Mouse (Mus musculus) stomach, embryonic 14.5 days (tissue): ENCODE measurements around the gene Cdk2ap2. TPM values are rescaled to one million over a fixed set of nuclear protein-coding genes. Genes with fewer than 3 reads are reported as not detected.

ENCODE experiments used
- ATAC-seq: fragments of 200-750 bp; cut with Nextera tagmentation; 2 replicates; pipeline ENCODE4 v1.8.0; 2017; ENCODE audit warnings: low read depth, moderate TSS enrichment; ENCODE audit not compliant: insufficient number of reproducible peaks, insufficient read depth, low FRiP score
- H3K27ac ChIP-seq: fragments of 300-500 bp; sonication (generic); 2 replicates; pipeline ENCODE4 v1.5.1; 2014; ENCODE audit warnings: mild to moderate bottlenecking, low read length, moderate library complexity, mixed read lengths
- H3K27me3 ChIP-seq: fragments of 300-500 bp; sonication (generic); 2 replicates; pipeline ENCODE4 v1.6.1; 2014; ENCODE audit warnings: low read length, control low read depth, mixed read lengths; ENCODE audit not compliant: control insufficient read depth, insufficient read depth
- H3K36me3 ChIP-seq: fragments of 300-500 bp; sonication (generic); 2 replicates; pipeline ENCODE4 v1.6.1; 2014; ENCODE audit warnings: mild to moderate bottlenecking, control low read depth, low read length, moderate library complexity, mixed read lengths; ENCODE audit not compliant: control insufficient read depth, insufficient read depth
- H3K4me1 ChIP-seq: fragments of 300-500 bp; sonication (generic); 2 replicates; pipeline ENCODE4 v1.6.1; 2014; ENCODE audit warnings: low read length, control low read depth, mixed read lengths; ENCODE audit not compliant: control insufficient read depth, insufficient read depth
- H3K4me2 ChIP-seq: fragments of 300-500 bp; sonication (generic); replicated peaks from 2 replicates; pipeline ENCODE4 v1.6.1; 2014; ENCODE audit warnings: low read depth, low read length, control low read depth
- H3K4me3 ChIP-seq: fragments of 300-500 bp; sonication (generic); 2 replicates; pipeline ENCODE4 v1.5.1; 2014; ENCODE audit warnings: low read depth, low read length, control low read depth
- H3K9ac ChIP-seq: fragments of 300-500 bp; sonication (generic); replicated peaks from 2 replicates; pipeline ENCODE4 v1.6.1; 2014; ENCODE audit warnings: low read depth, mild to moderate bottlenecking, control low read depth, low read length, moderate library complexity, mixed read lengths
- H3K9me3 ChIP-seq: fragments of 300-500 bp; sonication (generic); 2 replicates; pipeline ENCODE4 v1.6.1; 2016; ENCODE audit warnings: low read depth, low read length, control low read depth; ENCODE audit not compliant: control insufficient read depth
- WGBS: fragments of 180-500 bp; shearing (Covaris S2); extraction: QIAGEN DNeasy Blood & Tissue Kit; methylation state at CpG from one replicate; pipeline ENCODE4 v1.1.7; 2014; 5-methylcytosine and 5-hydroxymethylcytosine counted together
- polyA plus RNA-seq: library from polyadenylated mRNA; unstranded; fragments of >200 nt; fragmentation: Nextera tagmentation; extraction: Ambion mirVana; gene quantifications from 2 replicates; pipeline ENCODE4 v1.2.1, GENCODE M21; 2014

The Cdk2ap2 gene
- polyA plus RNA-seq, 1 experiment from 2014 or later, result 74.1 TPM

DNA sequence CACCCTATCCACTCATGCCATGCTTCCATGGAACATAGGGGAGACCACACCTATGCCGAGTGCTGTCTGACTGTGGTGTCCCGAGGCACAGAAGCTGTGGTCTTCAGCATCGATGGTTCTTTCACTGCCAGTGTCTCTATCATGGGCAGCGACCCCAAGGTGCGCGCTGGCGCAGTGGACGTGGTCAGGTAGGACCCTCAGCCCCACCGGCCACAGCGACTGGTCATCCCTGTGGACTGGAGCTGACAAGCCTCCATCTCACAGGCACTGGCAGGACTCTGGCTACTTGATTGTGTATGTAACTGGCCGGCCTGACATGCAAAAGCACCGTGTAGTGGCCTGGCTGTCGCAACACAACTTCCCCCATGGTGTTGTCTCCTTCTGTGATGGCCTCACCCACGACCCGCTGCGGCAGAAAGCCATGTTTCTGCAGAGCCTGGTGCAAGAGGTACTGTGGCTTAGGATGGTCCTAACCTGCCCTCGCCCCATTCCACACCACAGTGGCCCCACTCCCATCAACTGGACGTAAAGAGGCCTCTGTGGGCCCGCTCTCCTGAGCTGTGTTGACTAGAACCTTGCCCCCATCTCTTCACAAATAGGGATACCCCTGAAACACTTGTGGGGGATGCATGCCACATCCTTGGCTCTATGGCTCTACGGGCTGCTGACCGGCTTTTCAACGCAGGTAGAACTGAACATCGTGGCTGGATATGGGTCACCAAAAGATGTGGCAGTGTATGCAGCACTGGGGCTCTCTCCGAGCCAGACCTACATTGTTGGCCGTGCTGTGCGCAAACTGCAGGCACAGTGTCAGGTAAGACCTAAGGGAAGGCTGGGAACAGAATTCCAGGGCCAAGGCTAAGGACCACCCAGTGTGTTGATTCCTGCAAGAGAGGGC, 15.3 kb downstream of the Cdk2ap2 start:
- Histone ChIP-seq H3K9ac (no peak overlapping the region), H3K4me1 (no peaks in the 10 kb centered on the region), H3K27ac (no peak overlapping the region), H3K9me3 (no peaks in the 10 kb centered on the region), H3K4me2 (no peak overlapping the region), H3K36me3 (peaks cover 41% of the 10 kb centered on the region), H3K4me3 (no peak overlapping the region), H3K27me3 (no peaks in the 10 kb centered on the region)
- WGBS, result 92% methylated on average over 26 of the region's 26 CpGs
- no peak for ATAC-seq

DNA sequence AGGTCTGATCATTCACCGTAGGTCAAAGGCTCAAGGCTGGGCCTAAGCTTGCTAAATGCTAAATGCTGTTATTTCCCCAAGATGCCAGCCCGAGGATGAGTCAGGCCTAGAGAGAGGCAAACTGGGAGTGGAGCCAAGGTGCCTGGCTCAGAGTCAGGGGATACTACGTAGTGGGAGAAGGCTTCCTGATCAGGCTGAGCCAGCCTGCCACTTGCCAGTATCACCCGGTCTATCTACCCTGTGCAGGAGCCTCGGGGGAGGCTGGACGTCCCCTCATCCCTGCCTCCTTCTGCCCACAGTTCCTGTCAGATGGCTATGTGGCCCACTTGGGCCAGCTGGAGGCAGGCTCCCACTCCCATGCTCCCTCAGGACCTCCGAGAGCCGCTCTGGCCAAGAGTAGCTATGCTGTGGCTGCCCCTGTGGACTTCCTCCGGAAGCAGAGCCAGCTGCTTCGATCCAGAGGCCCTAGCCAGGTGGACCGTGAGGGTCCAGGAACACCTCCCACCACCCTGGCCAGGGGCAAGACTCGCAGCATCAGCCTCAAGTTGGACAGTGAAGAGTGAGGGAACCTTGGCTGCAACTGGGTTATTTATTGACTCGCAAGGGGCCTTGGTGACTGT, 16.3 kb downstream of the Cdk2ap2 start:
- Histone ChIP-seq H3K27me3 (no peaks in the 10 kb centered on the region), H3K36me3 (peaks cover 50% of the 10 kb centered on the region), H3K4me3 (no peak overlapping the region), H3K4me2 (no peak overlapping the region), H3K27ac (peak overlapping the region; percentile 22; the same call in 1 of the 2 replicates), H3K9me3 (no peaks in the 10 kb centered on the region), H3K4me1 (no peaks in the 10 kb centered on the region), H3K9ac (peak overlapping the region; percentile 14; the same call in 1 of the 2 replicates)
- 74% methylated on average over 13 of the region's 13 CpGs for WGBS
- ATAC-seq, result peak; percentile 43; the same call in 1 of the 2 replicates

DNA sequence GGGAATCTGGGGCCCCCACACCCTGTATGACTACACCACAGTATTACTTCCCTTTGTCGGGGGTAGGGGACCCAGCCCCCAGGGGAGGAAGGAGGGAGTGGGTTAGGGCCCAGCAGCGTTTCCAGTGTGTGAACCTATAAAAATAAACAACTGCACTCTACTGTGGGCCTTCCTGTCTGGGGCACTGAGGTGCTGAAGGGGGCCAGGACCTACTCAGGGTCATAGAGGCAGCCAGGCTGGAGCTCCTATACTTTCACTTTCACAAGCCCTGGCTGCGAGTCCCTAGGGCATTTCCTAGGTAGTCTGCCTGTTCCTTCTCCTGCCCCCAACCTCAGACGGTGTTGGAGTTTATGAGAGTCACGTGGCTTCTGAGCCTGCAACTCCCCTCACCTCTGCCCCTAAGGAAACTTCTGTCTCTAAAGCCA, 16.8 kb downstream of the Cdk2ap2 start:
- H3K36me3 ChIP-seq, result peaks cover 50% of the 10 kb centered on the region

DNA sequence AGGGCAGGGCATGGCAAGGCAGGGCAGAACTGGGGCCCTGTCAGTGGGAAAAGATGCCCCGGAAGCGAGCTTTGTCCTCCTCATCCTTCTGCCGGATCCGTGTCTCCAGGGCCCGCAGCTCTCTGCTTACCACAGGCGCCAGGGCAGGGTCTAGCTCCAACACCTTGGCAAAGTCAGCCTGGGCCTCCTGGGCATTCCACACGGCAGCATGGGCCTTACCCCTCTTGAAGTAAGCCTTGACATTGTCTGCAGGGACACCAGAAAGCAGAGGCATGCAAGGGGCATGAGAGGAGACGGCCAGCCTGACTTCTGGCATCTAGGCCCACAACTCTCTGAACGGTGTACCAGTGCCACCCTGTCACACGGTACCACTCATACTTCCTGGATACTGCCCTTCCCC, 17.6 kb downstream of the Cdk2ap2 start:
- H3K27me3 ChIP-seq, result no peaks in the 10 kb centered on the region
- H3K4me3 ChIP-seq, result no peak overlapping the region
- 85% methylated on average over 10 of the region's 10 CpGs for WGBS
- H3K9ac ChIP-seq, result no peak overlapping the region
- no peaks in the 10 kb centered on the region for H3K9me3 ChIP-seq
- peaks cover 50% of the 10 kb centered on the region for H3K36me3 ChIP-seq
- no peak for ATAC-seq
- no peaks in the 10 kb centered on the region for H3K4me1 ChIP-seq
- H3K4me2 ChIP-seq, result no peak overlapping the region
- H3K27ac ChIP-seq, result no peak overlapping the region

More for the DNA sequence above, 16.8 kb downstream of the Cdk2ap2 start:
- no peak overlapping the region for H3K4me2 ChIP-seq
- WGBS, result 28% methylated on average over 5 of the region's 5 CpGs
- H3K27ac ChIP-seq, result peak overlapping the region; percentile 22; the same call in 1 of the 2 replicates
- H3K4me1 ChIP-seq, result no peaks in the 10 kb centered on the region
- H3K4me3 ChIP-seq, result no peak overlapping the region
- H3K27me3 ChIP-seq, result no peaks in the 10 kb centered on the region
- peak overlapping the region; percentile 14; the same call in 1 of the 2 replicates for H3K9ac ChIP-seq
- no peaks in the 10 kb centered on the region for H3K9me3 ChIP-seq
- ATAC-seq, result peak; percentile 36; the same call in 1 of the 2 replicates

DNA sequence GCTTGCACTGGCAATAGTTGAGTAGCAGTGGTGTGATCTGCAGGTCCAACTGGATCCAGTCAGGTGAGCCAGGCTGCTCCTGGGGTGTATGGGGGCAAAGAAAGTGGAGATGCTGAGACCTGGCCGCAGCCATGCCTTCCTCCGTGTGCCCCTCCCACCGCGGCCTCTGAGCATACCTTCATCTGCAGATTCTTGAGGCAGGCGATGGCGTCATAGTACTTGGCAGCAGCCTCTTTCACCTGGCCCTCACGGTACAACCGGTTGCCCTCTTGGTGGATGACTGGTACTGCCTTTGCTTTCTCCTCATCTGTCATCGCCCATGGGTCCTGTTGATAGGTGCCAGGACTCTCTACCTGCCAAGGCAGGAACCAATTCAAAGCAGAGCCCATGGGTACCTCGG, 18.2 kb downstream of the Cdk2ap2 start:
- H3K9me3 ChIP-seq, result no peaks in the 10 kb centered on the region
- 94% methylated on average over 10 of the region's 10 CpGs for WGBS
- no peak overlapping the region for H3K27ac ChIP-seq
- H3K27me3 ChIP-seq, result no peaks in the 10 kb centered on the region
- ATAC-seq, result no peak
- H3K9ac ChIP-seq, result no peak overlapping the region
- H3K4me2 ChIP-seq, result no peak overlapping the region
- no peaks in the 10 kb centered on the region for H3K4me1 ChIP-seq
- H3K4me3 ChIP-seq, result no peak overlapping the region
- peaks cover 50% of the 10 kb centered on the region for H3K36me3 ChIP-seq

DNA sequence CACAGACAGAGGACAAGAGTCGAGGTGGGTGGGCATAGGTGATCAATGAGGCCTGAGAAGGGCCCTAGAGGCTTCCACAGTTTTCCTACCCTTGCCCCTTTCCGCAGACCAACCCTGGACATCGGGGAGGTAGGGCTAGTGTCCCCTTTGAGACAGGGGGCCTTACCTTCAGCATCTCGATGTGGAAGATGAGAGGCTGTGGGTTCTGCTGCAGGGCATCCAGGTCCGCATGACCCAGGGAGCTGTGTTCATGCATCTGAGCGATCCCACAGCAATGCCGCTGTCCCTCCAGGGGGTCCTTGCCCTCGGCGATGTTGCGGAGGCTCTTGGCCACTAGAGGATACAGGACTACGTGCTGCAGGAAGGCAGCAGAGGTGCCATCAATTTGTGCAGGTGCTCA, 18.8 kb downstream of the Cdk2ap2 start:
- no peak overlapping the region for H3K9ac ChIP-seq
- H3K4me2 ChIP-seq, result no peak overlapping the region
- H3K27ac ChIP-seq, result no peak overlapping the region
- ATAC-seq, result no peak
- peaks cover 6% of the 10 kb centered on the region; the same call in 1 of the 2 replicates for H3K4me1 ChIP-seq
- H3K27me3 ChIP-seq, result no peaks in the 10 kb centered on the region
- no peaks in the 10 kb centered on the region for H3K9me3 ChIP-seq
- WGBS, result 81% methylated on average over 11 of the region's 11 CpGs
- no peak overlapping the region for H3K4me3 ChIP-seq
- peaks cover 50% of the 10 kb centered on the region for H3K36me3 ChIP-seq

DNA sequence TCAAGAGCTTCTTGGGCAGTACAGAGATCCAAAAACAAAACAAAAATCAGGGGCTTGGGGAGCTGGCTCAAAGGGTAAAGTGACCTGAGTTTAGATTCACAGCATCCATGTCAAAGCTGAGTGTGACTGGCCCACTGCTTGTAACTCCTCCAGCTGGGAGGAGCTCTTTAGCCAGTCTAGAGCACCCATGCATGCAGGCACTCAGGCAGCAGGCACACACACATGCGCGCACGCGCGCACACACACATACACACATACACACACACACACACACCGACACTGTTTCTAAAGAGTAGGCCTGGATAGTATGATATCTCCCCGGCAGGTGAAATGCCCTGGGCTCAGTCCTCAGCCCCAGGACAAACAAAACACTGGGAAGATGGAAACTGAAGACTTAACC, 20.0 kb downstream of the Cdk2ap2 start:
- Histone ChIP-seq H3K4me3 (no peak overlapping the region), H3K4me2 (no peak overlapping the region), H3K4me1 (peaks cover 7% of the 10 kb centered on the region; the same call in 1 of the 2 replicates), H3K36me3 (peaks cover 48% of the 10 kb centered on the region), H3K9ac (no peak overlapping the region), H3K27me3 (no peaks in the 10 kb centered on the region), H3K27ac (no peak overlapping the region), H3K9me3 (no peaks in the 10 kb centered on the region)
- ATAC-seq, result no peak
- WGBS, result 90% methylated on average over 7 of the region's 7 CpGs

DNA sequence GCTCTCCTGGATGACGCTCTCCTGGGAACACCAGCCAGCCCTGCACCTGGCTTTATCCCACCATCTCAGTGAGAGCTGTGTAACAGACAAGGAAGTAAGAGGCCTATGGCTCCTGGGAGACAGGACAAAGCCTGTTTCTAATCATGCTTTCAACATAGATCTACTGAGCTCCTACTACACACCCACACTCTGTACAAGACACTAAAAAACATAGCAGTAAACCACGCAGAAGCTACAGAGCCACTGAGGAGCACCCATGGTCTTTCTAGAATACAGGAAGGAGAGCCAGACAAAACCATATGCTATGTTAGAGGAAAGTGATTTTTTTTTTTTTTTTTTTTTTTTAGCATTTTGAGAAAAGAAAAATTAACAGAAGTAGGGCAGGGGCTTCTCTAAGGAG, 21.4 kb downstream of the Cdk2ap2 start:
- H3K9me3 ChIP-seq, result no peaks in the 10 kb centered on the region
- H3K27me3 ChIP-seq, result no peaks in the 10 kb centered on the region
- no peak overlapping the region for H3K9ac ChIP-seq
- peaks cover 7% of the 10 kb centered on the region; the same call in 1 of the 2 replicates for H3K4me1 ChIP-seq
- no peak overlapping the region for H3K27ac ChIP-seq
- no peak overlapping the region for H3K4me2 ChIP-seq
- no peak for ATAC-seq
- H3K4me3 ChIP-seq, result no peak overlapping the region
- WGBS, result 90% methylated on average over 2 of the region's 2 CpGs
- peaks cover 40% of the 10 kb centered on the region for H3K36me3 ChIP-seq
